Comparison of ENCODE assay signal across 8 mouse cellular contexts in genomic region chr5:88565148-88566033, GRCm38 (mm10). TPM values are rescaled to one million over a fixed set of nuclear protein-coding genes. Genes with fewer than 3 reads are reported as not detected.
DNase-seq lines count a peak whose midpoint lies in the region; ATAC-seq and TF ChIP-seq lines count a peak whose summit lies in the region.

No protein-coding gene starts in this region.

- no peak for TF ChIP-seq CTCF in MEL (IDR thresholded peaks at IDR 0.05 in 2 of 3, conservative IDR thresholded peaks at IDR 0.05 in 1 of 3; ENCODE audit: control insufficient read depth in 1 of 3, insufficient read depth in 1 of 3, low read depth in 2 of 3, low read length in 3 of 3, poor library complexity in 1 of 3, severe bottlenecking in 1 of 3)

- H3K4me2 ChIP-seq in forebrain, embryonic 13.5 days = peak overlapping the region; percentile 76

- no peaks in the 10 kb centered on the region for H3K27me3 ChIP-seq in MEL (ENCODE audit: control insufficient read depth in 1 of 2, insufficient read depth in 2 of 2, low read length in 2 of 2)
- no peaks in the 10 kb centered on the region for H3K27me3 ChIP-seq in forebrain, embryonic 13.5 days

- H3K9ac ChIP-seq in MEL (ENCODE audit: control insufficient read depth, low read depth, low read length, poor library complexity, severe bottlenecking) = peak overlapping the region; percentile 87
- peak overlapping the region; percentile 86 for H3K9ac ChIP-seq in forebrain, embryonic 13.5 days

- WGBS in forebrain, embryonic 13.5 days = under 1% methylated on average over 74 of the region's 119 CpGs

- peak; percentile 75 for ATAC-seq in forebrain, embryonic 13.5 days

- TF ChIP-seq POLR2A in MEL (IDR thresholded peaks at IDR 0.05; ENCODE audit: control insufficient read depth in 1 of 2, insufficient read depth in 1 of 2, low read depth in 1 of 2, low read length in 2 of 2, poor library complexity in 1 of 2) = 0 out of 4 replicates have a peak, but pooled peaks of 1 of the 2 experiments have one; percentile 22

- peak overlapping the region; percentile 73 to 93 for H3K4me3 ChIP-seq in MEL (ENCODE audit: control insufficient read depth in 1 of 2, insufficient read depth in 1 of 2, low read depth in 2 of 2, low read length in 2 of 2)
- peak overlapping the region; percentile 84 for H3K4me3 ChIP-seq in forebrain, embryonic 13.5 days

- peak; percentile 40 for DNase-seq in MEL (ENCODE audit: low read depth, low spot score)
- peak; percentile 63 for DNase-seq in cerebellum, adult 11 months
- peak; percentile 81 for DNase-seq in heart, postnatal 4 days
- DNase-seq in layer of hippocampus, postnatal 14 days (ENCODE audit: low spot score in 2 of 2) = peak; percentile 44 to 56
- DNase-seq in lung, postnatal 4 days = peak; percentile 76 to 86
- peak; percentile 60 to 71 for DNase-seq in right cerebral cortex, postnatal 10 days (ENCODE audit: low spot score in 2 of 2)
- no peak for DNase-seq in frontal cortex, postnatal 25 days (ENCODE audit: low spot score in 2 of 2)

- peak overlapping the region; percentile 76 for H3K27ac ChIP-seq in MEL (ENCODE audit: control insufficient read depth, low read depth, low read length)
- H3K27ac ChIP-seq in forebrain, embryonic 13.5 days = peak overlapping the region; percentile 90

- peaks cover 0 to 9% of the 10 kb centered on the region in 2 experiments; a peak in 2 of 4 replicates for H3K36me3 ChIP-seq in MEL (ENCODE audit: control insufficient read depth in 1 of 2, insufficient read depth in 2 of 2, low read length in 2 of 2)
- peaks cover 9% of the 10 kb centered on the region; the same call in 1 of the 2 replicates for H3K36me3 ChIP-seq in forebrain, embryonic 13.5 days (ENCODE audit: poor library complexity, severe bottlenecking)

- peaks cover 3 to 5% of the 10 kb centered on the region in 2 experiments; a peak in 3 of 4 replicates for H3K4me1 ChIP-seq in MEL (ENCODE audit: control insufficient read depth in 1 of 2, insufficient read depth in 2 of 2, low read length in 2 of 2)
- peaks cover 13% of the 10 kb centered on the region for H3K4me1 ChIP-seq in forebrain, embryonic 13.5 days

- no peaks in the 10 kb centered on the region for H3K9me3 ChIP-seq in MEL (replicated peaks; ENCODE audit: insufficient read depth, low read length)
- no peaks in the 10 kb centered on the region for H3K9me3 ChIP-seq in forebrain, embryonic 13.5 days (replicated peaks)

- H3K79me2 ChIP-seq in MEL (ENCODE audit: control insufficient read depth, insufficient read depth, low read length, poor library complexity) = peaks cover 3% of the 10 kb centered on the region; the same call in 1 of the 2 replicates

- no peak for TF ChIP-seq RAD21 in MEL (IDR thresholded peaks at IDR 0.05; ENCODE audit: low read depth, low read length)

- TF ChIP-seq EP300 in MEL (IDR thresholded peaks at IDR 0.05; ENCODE audit: low read depth in 1 of 2, low read length in 2 of 2) = no peak

TF ChIP-seq in MEL, 35 proteins besides CTCF, POLR2A, EP300 and RAD21:
- peak; percentile 65 for TF ChIP-seq MXI1 (IDR thresholded peaks at IDR 0.05; ENCODE audit: low read depth, low read length)
- no peak for TF ChIP-seq GATA1 (IDR thresholded peaks at IDR 0.05; ENCODE audit: low read depth, low read length)
- no peak for TF ChIP-seq USF2 (IDR thresholded peaks at IDR 0.05; ENCODE audit: borderline replicate concordance in 1 of 2, insufficient read depth in 1 of 2, low read depth in 1 of 2, low read length in 2 of 2)
- 0 out of 2 replicates have a peak, but pooled peaks have one; percentile 5 for TF ChIP-seq MAZ (IDR thresholded peaks at IDR 0.05; ENCODE audit: low read depth, low read length)
- no peak for TF ChIP-seq NELFE (IDR thresholded peaks at IDR 0.05; ENCODE audit: low read depth, low read length)

RNA-seq across cellular contexts. Expression of gene Rufy3, which starts 0.6 kb away (rescaled TPM):
- total RNA-seq in MEL (2012; rRNA removed) = 3.2 and 3.7 TPM in 2 replicates
- polyA plus RNA-seq in MEL (2012; ENCODE audit: insufficient read depth in 1 of 2, insufficient read length in 2 of 2, low read depth in 1 of 2, low replicate concordance in 2 of 2, missing spikeins in 1 of 2) = 1 to 10 TPM in 1 of 2 experiments, not detected in 1; 5.7 TPM
- 192 and 200 TPM in 2 replicates for polyA plus RNA-seq in forebrain, embryonic 13.5 days (2015; fragmentation: Nextera tagmentation; extraction: Ambion mirVana)
- 10 to 100 TPM; 15.8 to 16.1 TPM for total RNA-seq in heart, postnatal 4 days (2021)
- 100 to 1,000 TPM; 160 to 165 TPM for total RNA-seq in layer of hippocampus, postnatal 14 days (2021)

RNA-seq across cellular contexts. Expression of gene Utp3, which starts 11.1 kb away (rescaled TPM):
- total RNA-seq in MEL (2012; rRNA removed) = 44.7 and 48.4 TPM in 2 replicates
- 100 to 1,000 TPM in 1 of 2 experiments, 10 to 100 TPM in 1; 73.9 to 120 TPM for polyA plus RNA-seq in MEL (2012; ENCODE audit: insufficient read depth in 1 of 2, insufficient read length in 2 of 2, low read depth in 1 of 2, low replicate concordance in 2 of 2, missing spikeins in 1 of 2)
- 57.2 and 62.9 TPM in 2 replicates for polyA plus RNA-seq in forebrain, embryonic 13.5 days (2015; fragmentation: Nextera tagmentation; extraction: Ambion mirVana)
- 10 to 100 TPM; 24.5 to 25.6 TPM for total RNA-seq in heart, postnatal 4 days (2021)
- 10 to 100 TPM; 25.5 to 26.3 TPM for total RNA-seq in layer of hippocampus, postnatal 14 days (2021)

RNA-seq across cellular contexts. Expression of gene Jchain, which starts 37.7 kb away (rescaled TPM):
- total RNA-seq in MEL (2012; rRNA removed) = not detected in 2 replicates
- polyA plus RNA-seq in MEL (2012; ENCODE audit: insufficient read depth in 1 of 2, insufficient read length in 2 of 2, low read depth in 1 of 2, low replicate concordance in 2 of 2, missing spikeins in 1 of 2) = not detected
- polyA plus RNA-seq in forebrain, embryonic 13.5 days (2015; fragmentation: Nextera tagmentation; extraction: Ambion mirVana) = 0.18 and 0.38 TPM in 2 replicates
- under 1 TPM; 0.19 to 0.43 TPM for total RNA-seq in heart, postnatal 4 days (2021)
- under 1 TPM in 1 of 2 experiments, not detected in 1; 0.55 TPM for total RNA-seq in layer of hippocampus, postnatal 14 days (2021)

Comparison
In these comparisons a context has a peak if more than half of its experiments do, and no peak if none do; other contexts are left out.
1. DNase-seq: peak in MEL (single experiment), cerebellum, adult 11 months (single experiment), heart, postnatal 4 days (single experiment), layer of hippocampus, postnatal 14 days (2 of 2), lung, postnatal 4 days (2 of 2) and right cerebral cortex, postnatal 10 days (2 of 2); none in frontal cortex, postnatal 25 days (0 of 2).
2. RNA of gene Rufy3, which starts 0.6 kb away (total RNA-seq): 160 to 165 TPM in layer of hippocampus, postnatal 14 days; 15.8 to 16.1 TPM in heart, postnatal 4 days and 3.2 to 3.7 TPM in MEL; every median in the first group is over 4 times any median in the second.